Mouse (Mus musculus) cerebellum, adult 9-11 months (tissue): ENCODE results near the gene Nmi.
"Not testable (repeated sequence)": the region's sequence is repeated elsewhere in the genome, so short reads cannot be mapped to it uniquely, and the experiment has no call there.

Experiments used
- DNase-seq: peaks from one replicate; pipeline ENCODE4 v3.0.0; 2022

Nmi gene

DNA sequence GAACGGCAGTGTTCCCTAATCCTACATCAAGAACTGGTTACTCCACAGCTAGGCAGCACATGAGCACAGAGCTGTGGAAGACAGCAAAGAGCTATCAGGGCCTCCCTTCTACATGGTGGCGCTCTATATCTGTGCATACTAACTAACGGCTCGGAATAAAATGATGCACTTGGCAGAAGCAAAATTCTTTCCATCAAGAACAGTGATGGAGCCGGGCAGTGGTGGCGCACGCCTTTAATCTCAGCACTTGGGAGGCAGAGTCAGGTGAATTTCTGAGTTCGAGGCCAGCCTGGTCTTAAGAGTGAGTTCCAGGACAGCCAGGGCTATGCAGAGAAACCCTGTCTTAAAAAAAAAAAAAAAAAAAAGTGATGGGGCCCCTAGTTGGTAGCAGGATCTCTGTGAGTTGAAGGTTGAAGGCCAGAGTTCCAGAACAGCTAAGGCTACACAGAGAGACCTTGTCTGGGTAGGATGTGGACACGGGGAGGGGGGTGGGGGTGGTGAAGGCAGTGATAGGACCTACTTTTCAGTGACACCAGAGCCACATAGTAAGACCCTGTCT lies at the start of gene Nmi:
Gene Nmi (minus strand): TSS at position 85 of the 559 bp plus-strand sequence.
- DNase-seq, result peak; percentile 28

DNA sequence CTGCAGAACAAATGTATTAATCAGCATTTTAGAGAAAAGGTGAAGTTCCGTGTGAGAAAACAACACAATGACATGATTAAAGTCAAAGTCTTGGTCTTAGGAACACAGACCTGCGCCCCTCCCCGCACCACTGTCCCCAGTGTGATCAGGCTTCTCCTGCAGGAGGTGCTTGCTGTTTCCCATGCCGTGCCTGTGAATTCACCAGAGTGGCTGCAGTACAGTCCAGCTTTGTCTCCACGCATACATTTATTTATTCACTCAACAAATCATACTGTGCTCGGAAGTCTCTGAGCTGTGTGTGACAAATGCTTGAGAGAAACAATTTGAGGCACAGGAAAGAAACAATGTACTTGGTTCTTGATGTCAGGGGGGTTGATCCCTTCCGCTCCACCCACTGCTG lies 43.1 kb upstream of the Nmi start:
- DNase-seq, result no peak

DNA sequence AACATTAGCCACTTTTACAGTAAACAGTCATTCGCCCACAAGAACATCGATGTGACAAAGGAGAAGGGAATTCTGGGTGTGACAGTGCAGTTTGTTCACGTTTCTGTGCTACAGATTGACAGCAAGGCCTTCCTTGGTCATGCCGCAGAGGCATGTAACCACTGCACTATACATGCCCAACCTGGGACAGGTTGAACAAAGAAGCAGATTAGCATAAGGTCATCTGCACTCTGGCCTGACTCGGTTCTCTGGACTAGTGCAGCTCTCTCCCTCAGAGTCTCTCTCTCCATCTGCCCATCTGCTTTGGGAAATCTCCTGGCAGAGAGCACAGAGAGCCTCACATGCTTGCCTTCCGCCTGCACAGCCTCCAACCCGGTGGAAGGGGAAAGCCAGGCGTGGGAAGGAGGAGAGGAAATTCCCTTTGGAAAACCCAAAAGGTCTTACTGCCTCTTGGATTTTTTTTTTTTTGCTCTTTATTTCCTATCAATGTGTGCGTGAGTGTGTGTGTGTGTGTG lies 40.1 kb upstream of the Nmi start:
- peak; percentile 80 for DNase-seq

DNA sequence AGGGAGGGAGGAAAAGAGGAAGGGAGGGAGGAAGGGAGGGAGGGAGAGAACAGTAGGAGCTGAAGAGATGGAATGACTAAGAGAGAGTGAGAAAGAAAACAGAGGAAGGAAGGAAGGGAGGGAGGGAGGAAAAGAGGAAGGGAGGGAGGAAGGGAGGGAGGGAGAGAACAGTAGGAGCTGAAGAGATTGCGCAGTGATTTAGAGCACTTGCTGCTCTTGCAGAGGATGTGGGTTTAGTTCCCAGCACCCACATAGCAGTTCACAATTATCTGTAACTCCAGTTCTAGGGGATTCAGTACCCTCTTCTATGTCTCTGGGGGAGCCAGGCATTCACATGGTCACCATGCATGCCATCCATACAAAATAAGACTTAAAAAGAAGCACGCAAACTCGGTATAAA lies 38.5 kb upstream of the Nmi start:
- not testable (repeated sequence) for DNase-seq

DNA sequence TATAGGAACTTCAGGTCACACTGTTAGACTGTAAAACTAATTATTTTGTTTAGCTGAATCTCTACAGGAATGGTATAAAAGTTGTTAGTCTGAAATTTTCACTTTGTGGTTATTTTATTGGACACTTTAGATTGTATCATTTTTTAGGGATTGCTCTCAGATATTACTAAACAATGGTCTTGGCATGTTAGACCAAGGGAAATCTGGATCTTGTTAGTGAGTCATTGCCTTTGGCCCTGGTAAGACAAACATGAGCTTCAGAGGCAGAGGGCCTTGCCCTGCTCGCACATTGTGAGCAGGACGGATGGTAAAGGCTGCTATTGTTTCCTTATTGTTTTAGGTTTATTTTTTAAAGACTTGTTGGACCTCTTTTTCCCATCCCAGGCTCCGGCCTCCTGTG lies 33.1 kb upstream of the Nmi start:
- no peak for DNase-seq

DNA sequence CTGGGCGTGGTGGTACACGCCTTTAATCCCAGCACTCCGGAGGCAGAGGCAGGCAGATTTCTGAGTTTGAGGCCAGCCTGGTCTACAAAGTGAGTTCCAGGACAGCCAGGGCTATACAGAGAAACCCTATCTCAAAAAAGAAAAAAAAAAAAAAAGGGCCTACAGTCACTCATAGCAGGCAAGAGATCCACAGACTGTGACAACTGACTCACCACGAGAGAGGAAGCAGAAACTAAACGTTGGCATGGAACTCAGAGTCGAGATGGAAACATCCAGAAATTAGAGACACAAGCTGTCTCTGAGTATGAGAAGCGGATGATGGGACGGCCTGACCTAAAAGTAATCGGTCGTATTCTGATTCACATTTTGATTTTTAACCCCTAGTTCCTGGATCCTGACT lies 29.0 kb upstream of the Nmi start:
- DNase-seq, result not testable (repeated sequence)

DNA sequence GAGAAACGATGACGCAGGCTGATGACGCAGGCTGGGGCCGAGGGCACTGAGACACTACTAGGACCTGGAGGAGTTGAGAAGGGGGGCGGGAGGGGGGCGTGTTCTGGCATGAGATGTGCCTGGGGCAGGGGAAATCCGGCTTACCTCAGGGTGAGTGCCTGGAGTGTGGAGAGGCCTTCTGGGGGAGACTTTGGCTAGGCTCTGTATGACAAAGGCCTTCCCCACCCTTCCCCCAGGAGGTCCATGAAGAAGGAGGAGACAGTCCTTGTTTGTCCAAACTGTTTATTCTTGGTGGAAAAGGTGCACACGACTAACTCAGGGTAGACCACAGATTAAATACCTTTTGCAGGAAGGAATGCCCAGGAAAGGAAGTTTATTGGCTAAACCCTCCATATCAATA lies 28.2 kb upstream of the Nmi start:
- DNase-seq, result no peak

DNA sequence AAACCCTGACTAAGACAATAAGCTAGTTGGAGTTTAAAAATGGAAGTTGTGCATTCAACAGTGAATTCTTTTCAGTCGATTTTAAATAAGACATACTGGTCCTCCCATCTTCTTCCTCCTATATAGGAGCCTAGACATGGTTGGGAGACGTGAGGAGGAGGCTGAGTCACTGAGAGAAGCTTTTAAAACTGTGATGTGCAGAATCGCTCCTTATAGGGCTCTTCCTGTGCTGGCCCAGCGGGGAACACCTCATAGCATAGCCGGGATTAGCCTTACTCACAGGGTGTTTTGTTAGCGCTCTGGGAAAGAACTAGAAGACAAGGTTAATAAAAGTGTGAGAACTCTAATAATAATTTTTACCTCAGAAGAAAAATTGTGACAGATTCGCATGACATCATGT lies 26.7 kb upstream of the Nmi start:
- DNase-seq, result no peak

DNA sequence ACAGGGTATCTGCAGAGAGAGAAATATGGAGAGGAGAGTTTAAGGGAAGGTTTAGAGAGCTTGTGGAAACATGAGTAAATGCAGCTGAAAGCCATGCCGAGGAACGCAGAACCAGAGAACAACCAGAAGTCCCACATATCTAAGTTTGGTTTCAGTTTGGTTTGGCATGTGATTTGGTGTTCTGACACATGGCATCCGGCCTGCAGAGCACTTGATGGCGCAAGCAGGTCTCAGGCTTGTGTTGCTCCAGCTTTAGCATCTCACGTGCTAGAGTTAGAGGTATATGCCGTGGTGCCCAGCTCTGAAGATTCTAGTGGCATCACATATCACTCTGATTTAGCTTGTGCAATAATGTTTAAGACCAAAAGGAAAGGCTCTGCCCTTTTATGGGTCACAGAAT lies 18.2 kb upstream of the Nmi start:
- no peak for DNase-seq

DNA sequence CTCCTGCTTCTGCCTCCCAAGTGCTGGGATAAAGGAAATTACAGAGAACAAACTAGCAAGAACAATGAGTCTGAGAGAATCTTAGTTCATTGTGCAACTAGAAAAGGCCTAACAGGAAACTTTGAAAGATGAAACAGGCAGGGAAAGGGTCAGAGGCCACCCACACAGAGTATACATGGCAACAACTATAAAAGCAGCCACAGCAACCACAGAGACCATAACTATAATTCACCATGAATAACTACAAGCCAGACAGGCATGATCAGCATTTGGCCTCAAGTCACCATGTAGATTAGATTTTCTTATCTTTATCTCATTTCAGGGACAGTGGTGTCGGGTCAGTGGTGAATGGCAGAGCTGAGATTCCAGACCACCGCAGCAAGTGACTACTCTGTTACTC lies 16.3 kb upstream of the Nmi start:
- no peak for DNase-seq

DNA sequence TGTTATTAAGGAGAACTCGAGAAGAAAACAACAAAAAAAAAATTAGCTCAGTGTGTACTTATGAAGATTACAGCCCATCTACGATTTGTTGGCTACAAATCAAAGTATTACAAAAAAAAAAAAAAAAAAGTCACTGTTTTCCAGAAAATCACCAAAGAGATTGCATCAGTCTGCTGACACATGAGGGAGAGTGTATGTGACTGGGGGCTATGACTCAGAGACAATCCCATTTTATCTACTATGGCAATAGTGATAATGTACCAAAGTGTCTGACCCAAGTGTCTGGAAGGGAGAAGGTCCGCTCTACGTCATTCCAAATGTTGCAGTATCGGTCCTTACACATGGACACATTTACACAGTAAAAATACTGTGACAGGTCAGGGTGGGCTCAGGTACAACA lies 13.4 kb upstream of the Nmi start:
- no peak for DNase-seq

DNA sequence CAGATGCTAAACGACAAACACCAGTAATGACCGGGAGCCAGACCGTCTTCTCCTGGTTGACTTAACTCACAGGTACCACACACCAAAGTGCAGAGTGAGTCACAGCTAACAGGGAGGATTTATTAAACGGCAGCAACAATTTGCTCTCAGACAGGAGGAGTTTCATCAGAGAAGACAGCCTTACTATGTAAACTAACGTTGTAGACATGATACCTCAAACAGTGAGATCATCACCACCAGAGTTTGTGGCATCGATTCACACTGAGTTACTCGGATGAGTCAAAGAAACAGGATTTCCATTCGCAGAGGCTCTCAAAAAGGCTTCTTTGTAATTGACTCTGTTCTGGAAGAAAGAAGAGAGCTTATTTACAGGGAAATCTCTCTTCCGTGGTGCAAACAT lies 12.9 kb upstream of the Nmi start:
- no peak for DNase-seq

DNA sequence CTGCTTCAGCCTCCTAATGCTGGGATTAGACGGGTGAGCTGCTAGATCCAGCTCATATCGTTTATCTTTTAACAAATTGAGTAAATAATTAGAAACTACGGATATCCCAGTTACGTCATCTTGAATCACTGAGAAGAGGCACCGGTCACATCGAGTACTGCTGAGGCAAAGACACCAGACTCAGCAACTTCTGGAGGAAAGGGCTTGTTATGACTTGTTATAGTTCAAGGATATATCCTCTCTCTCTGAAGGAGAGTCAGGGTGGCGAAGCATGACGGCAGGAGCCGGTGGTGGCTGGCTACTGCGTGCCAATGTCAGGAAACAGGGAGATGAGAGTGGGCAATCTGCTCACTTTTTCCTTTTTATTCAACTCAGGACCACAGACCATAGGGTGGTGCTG lies 11.9 kb upstream of the Nmi start:
- DNase-seq, result no peak

DNA sequence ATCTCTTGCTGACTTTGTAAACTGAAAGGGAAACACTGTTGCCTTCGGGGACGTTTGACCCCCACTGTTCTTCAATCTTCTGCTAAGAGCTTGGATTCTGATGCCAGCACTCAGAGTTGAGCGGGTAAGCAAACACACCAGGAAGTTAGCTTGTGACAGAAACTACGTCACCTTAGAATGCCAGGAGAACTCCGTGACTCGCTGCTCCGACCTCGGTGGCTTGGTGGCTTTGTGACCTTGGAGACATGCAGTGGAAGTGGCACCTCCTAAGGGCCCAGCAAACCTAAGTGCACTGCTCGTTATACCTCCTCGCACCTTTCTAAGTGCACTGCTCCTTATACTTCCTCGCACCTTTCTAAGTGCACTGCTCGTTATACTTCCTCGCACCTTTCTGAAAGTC lies 9.0 kb upstream of the Nmi start:
- no peak for DNase-seq

DNA sequence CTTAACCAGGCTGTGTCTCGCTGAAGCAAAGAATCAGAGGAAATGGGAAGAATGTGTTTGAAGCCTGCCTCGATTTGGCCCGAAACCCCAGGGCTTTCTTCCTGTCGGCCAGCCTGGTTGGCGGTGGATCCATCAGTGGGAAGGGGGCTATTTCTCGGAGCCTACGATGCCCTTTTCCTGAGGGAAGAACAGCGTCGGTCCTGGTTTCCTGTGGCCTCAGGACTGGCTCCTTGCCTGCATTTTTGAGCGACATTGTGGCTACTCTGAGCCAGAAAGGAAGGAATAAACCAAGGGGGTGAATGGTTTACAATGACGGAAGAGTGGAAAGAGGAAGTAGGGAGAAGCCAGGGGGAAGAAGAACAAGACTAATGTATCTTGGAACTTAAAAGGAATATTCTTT lies 8.3 kb upstream of the Nmi start:
- no peak for DNase-seq

DNA sequence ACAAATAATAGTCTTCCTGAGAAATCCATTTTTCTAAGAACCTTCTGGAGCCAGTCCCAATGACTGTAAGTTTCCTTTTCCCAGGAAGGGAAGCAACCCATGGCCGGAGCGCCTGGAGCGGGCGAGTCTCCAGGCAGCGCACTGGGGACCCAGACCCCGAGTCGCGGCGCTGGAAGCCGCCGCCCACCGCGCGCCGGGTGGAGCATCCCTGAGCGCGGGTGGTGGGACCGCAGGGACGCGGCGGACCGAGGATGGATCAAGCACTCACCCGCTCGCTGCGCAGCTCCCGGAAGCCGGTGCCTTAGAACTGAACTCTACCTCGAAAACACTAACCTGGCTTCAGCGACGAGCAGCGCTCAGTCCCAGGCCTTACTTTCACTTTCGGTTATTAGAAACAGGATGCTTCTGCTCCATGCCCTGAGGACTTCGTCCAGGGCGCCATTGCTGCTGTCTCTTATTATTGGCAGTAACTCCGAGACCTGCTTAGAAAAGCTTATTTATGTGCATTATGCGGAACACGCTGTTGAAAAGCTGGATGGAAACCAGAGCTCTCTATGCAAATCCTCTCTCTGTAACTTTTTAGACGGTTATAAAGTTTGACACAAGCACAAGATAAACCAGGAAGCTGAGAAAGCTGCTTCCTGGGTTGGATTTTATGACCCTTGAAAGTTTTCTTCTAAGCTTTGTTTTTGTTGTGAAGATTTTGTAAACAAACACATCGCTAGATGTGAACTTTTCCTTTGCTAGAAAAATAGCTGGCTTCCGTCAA lies 469 bp downstream of the Nmi start:
- DNase-seq, result peak; percentile 34

DNA sequence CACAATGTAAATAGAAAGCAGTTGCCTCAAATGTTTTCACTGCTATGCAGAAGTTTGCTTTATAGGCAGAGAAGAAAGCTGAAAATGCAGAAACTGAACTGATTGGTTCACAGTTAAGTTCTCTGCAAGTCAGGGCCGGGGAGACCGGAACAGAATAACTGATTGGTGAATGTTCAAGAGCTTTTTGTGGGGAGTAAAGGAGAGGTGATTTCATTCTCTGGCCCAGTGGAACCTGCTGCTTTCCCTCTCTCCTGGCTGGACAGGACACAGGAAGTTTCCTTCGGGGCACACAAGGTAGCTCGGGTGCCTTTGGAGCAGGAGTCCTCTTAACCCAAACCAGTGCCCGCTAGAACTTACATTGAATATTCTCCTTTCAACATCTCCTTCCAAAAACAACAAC lies 1.2 kb downstream of the Nmi start:
- peak; percentile 14 for DNase-seq

DNA sequence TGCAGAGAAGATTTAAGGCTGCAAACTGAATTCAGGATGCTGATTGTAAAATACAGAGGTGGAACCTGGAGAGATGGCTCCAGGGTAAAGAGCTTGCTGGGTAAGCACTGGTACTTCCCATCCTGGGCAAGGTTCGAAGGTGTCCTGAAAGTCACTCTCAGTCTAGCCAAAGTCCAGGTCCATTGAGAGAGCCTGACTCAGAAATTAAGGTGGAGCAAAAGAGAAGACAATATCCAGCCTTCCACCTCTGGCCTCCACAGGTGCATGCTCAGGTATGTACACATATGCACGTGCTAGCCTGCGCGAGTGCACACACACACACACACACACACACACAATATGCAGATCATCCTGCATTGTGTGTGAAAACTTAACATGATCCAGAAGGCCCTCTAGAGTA lies 2.4 kb downstream of the Nmi start:
- DNase-seq, result no peak

DNA sequence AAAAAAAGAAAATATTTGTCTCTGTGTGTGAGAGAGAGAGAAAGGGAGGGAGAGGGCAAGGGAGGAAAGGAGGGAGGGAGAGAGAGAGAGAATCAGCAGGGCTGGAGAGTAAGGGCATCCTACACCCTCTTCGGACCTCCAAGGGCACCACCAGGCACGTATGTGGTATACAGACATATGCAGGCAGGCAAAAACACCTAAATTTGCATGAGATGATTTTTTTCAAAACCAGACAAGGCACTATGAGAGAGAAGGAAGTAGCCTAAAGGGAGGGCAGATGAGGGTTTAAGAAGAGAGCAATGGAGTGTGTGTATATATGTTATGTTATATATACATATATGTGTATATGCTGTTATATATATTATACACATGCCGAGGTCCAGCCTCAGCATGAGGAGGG lies 6.0 kb downstream of the Nmi start:
- no peak for DNase-seq

DNA sequence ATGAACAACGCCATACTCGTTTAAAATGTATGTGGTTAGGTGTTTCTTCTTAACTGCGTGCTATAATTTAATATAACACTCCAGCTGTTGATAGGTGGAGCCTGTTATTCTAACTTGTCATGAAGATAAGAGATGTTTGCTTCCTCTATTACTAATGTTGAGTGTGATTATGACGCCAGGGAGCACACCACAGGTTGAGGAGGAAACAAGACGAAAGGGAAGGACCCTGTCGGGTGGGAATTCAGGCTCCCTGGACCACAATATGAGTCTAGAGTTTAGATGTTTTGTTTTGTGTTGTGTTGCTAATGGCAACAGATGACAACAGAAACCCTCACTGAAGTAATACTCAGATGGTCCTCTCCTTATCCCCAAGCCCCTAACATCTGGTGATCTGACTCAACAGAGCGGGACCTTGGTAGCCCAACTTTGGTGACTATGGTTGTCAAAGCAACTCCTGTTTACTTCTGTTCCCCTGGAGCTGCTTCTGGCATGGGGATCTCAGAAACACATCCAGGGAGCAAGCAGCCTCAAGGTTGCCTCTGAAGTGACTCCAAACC lies 19.6 kb downstream of the Nmi start:
- no peak for DNase-seq

DNA sequence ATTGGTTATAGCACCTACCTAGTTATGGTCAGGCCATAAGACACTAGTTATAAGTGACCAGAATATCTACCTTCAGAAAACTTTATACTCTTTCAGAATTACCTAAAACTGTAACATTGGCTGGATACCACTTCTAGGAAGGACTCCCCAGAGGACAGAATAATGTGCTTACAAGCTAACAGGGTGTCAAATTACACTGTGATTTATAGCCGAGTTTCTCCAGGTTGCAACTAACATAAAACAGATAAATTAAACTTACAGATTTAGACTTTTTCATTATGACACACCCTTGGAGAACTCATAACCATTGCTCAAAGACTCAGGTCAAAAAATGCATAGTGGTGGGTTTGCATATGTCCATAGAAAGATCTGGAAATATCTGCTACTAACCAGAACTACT lies 22.4 kb downstream of the Nmi start:
- no peak for DNase-seq

DNA sequence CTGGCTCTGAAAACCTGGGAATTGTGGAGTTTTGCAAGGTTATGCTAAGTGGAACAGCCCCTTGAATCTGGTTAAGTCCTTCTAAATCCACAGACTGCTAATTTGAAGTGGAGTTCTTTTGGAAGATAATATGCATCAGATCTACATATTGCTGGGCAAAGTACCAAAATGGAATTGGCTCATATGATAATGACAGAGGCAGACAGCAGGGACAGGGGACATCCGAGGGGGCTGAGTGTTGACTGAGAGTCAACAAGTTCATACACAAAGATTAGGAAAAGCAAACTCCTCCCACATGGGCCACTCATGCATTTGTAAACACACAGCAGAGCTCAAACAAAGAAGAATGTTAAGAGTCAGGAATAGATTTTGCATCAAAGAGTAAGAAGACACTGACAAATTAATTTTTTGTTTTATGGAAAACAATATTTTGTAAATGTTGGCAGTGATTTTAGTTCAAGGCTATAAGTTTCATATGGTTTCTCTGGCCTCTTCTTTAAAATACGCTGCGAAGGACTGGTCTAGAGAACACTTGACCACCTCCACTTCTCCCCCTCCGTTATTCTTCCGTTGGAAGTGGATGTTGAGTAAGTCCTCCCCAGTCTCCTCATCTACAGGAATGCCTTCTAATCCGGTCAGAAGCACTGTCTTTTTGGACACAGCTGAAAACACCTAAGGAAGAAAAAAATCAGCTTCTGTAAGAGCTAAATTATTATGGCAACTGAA lies 25.0 kb downstream of the Nmi start:
- no peak for DNase-seq

DNA sequence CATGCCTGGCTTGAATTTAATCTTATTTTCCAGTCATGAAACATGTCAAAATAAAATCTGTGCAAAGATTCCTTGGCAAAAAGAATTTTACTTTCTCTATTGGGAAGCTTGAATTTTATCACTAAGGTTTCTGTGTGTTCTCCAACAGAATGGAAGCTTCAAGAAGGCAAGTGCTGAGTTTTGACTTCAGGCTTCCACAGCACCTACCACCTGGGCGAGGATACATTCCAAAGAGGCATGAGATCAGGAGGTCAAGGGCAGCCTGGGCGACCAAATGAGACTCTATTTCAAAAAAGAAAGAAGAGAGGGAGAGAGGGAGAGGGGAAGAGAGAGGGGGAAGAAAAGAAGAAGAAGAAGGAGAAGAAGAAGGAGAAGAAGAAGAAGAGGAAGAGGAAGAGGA lies 27.5 kb downstream of the Nmi start:
- DNase-seq, result no peak

DNA sequence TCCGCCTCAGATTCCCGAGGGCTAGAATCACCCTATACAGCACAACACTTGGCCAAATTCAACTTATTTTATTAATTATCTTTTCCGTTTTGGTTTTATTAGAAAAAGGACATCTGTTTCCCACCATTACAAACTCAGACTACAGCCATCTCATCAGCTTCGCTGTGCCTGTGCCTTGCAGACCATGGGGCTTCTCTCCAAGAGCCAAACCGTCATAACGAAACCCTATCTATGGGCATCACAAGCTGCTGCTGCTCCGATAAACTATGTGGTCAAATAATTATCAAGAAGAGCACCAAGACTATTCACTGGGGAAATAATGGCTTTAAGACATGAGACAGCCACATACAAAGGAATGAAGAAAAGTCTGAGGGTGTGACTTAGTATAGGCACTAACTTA lies 31.5 kb downstream of the Nmi start:
- no peak for DNase-seq
